Mouse (Mus musculus) forebrain, embryonic 11.5 days (tissue): ENCODE measurements around the gene Rph3al. TPM values are rescaled to one million over a fixed set of nuclear protein-coding genes. Genes with fewer than 3 reads are reported as not detected.

Experiments used
- ATAC-seq: fragments of 200-750 bp; cut with Nextera tagmentation; replicated peaks from 2 replicates; pipeline ENCODE4 v1.8.0; 2017; ENCODE audit warnings: moderate TSS enrichment; ENCODE audit not compliant: low FRiP score
- DNase-seq: peaks from one replicate; pipeline ENCODE4 v3.0.0-alpha.2; 2017; ENCODE audit warnings: low spot score
- H3K27ac ChIP-seq: fragments of 300-500 bp; sonication (generic); 2 replicates; pipeline ENCODE4 v1.5.1; 2014; ENCODE audit warnings: low read depth, low read length
- H3K27me3 ChIP-seq: fragments of 300-500 bp; sonication (generic); 2 replicates; pipeline ENCODE4 v1.6.1; 2014; ENCODE audit warnings: mild to moderate bottlenecking, low read length, mixed read lengths; ENCODE audit not compliant: control insufficient read depth, insufficient read depth
- H3K36me3 ChIP-seq: fragments of 300-500 bp; sonication (generic); 2 replicates; pipeline ENCODE4 v1.6.1; 2014; ENCODE audit warnings: mild to moderate bottlenecking, low read length, moderate library complexity, mixed read lengths; ENCODE audit not compliant: control insufficient read depth, insufficient read depth
- H3K4me1 ChIP-seq: fragments of 300-500 bp; sonication (generic); replicated peaks from 2 replicates; pipeline ENCODE4 v1.6.1; 2014; ENCODE audit warnings: low read length, mixed read lengths; ENCODE audit not compliant: control insufficient read depth, insufficient read depth
- H3K4me2 ChIP-seq: fragments of 300-500 bp; sonication (generic); 2 replicates; pipeline ENCODE4 v1.6.1; 2014; ENCODE audit warnings: low read depth, mild to moderate bottlenecking, low read length, moderate library complexity, mixed read lengths; ENCODE audit not compliant: severe bottlenecking
- H3K4me3 ChIP-seq: fragments of 300-500 bp; sonication (generic); 2 replicates; pipeline ENCODE4 v1.5.1; 2014; ENCODE audit warnings: low read depth, low read length
- H3K9ac ChIP-seq: fragments of 300-500 bp; sonication (generic); 2 replicates; pipeline ENCODE4 v1.6.1; 2014; ENCODE audit warnings: low read length
- H3K9me3 ChIP-seq: fragments of 300-500 bp; sonication (generic); 2 replicates; pipeline ENCODE4 v1.6.1; 2016; ENCODE audit warnings: low read length, mixed read lengths; ENCODE audit not compliant: control insufficient read depth
- WGBS: fragments of 180-500 bp; shearing (Covaris S2); extraction: QIAGEN DNeasy Blood & Tissue Kit; methylation state at CpG from one replicate; pipeline ENCODE4 v1.1.7; 2014; 5-methylcytosine and 5-hydroxymethylcytosine counted together
- polyA plus RNA-seq: library from polyadenylated mRNA; unstranded; fragments of >200 nt; fragmentation: Nextera tagmentation; extraction: Ambion mirVana; gene quantifications from 2 replicates; pipeline ENCODE4 v1.2.1, GENCODE M21; 2014

Gene Rph3al
- polyA plus RNA-seq, 1 experiment from 2014 or later: 2.5 TPM

DNA sequence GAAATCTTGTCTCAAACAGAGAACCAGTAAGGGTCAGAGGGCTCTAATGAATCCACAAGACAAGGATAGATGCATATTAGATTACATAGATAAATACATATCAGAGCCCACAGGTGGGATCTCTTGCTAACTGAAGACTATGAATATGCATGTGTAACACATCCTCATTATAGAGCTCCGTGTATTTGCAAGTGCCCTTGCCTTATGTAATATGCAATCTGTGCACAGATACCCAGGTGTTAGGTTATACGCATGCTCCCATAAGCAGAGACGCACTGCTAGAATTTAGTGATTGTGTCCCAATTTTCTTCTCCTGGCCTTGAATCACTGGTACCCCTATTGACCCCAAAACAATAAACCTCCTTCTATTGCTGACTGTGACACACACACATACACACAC lies 34.0 kb upstream of the Rph3al start:
- H3K27ac ChIP-seq: no peak overlapping the region
- H3K27me3 ChIP-seq: peaks cover 2% of the 10 kb centered on the region; the same call in 1 of the 2 replicates
- DNase-seq (no peak), ATAC-seq (no peak)
- H3K4me3 ChIP-seq: no peak overlapping the region
- WGBS: 85% methylated on average over 3 of the region's 3 CpGs
- peaks cover 3% of the 10 kb centered on the region for H3K9me3 ChIP-seq
- no peak overlapping the region for H3K9ac ChIP-seq
- 0 out of 2 replicates have a peak, but pooled peaks cover 2% of the 10 kb centered on the region for H3K4me1 ChIP-seq
- H3K36me3 ChIP-seq: no peaks in the 10 kb centered on the region
- no peak overlapping the region for H3K4me2 ChIP-seq

DNA sequence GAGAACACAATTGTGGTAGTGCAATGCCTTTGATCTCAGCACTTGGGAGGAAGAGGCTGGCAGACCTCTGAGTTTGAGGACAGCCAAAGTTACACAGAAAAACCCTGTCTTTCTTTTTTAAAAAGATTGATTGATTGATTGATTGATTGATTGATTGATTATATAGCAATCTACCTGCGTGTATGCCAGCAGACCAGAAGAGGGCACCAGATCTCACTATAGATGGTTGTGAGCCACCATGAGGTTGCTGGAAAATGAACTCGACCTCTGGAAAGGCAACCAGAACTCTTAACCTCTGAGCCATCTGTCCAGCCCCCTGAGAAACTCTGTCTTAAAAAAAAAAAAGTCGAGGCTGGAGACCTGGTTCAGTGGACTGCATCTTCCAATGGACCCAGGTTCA lies 32.4 kb upstream of the Rph3al start:
- WGBS: 20% methylated on average over 3 of the region's 3 CpGs
- Histone ChIP-seq H3K4me3 (no peak overlapping the region), H3K27me3 (peaks cover 2% of the 10 kb centered on the region; the same call in 1 of the 2 replicates), H3K4me2 (no peak overlapping the region), H3K36me3 (no peaks in the 10 kb centered on the region), H3K4me1 (peaks cover 10% of the 10 kb centered on the region), H3K27ac (no peak overlapping the region), H3K9ac (no peak overlapping the region), H3K9me3 (peaks cover 3% of the 10 kb centered on the region)
- ATAC-seq: no peak
- no peak for DNase-seq

DNA sequence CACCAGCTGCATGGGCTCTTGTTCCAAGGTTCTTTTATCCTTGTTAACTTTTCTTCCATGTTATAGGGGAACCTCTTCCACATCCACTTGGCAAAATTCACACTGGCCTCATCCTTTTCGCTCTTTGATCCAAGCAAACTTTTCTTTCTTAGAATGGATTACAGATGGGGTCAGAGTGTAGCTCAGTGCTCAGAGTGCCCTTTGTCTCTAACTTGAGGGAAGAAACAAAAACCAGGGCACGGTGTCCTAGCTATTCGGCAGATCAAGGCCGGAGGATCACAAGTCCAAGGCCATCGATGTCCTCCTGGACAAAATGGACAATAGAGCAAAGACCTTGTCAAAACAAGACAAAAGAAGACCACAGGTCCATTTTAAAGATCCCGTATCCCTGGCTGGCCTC lies 30.5 kb upstream of the Rph3al start:
- no peak overlapping the region for H3K4me3 ChIP-seq
- no peak overlapping the region for H3K9ac ChIP-seq
- H3K27ac ChIP-seq: no peak overlapping the region
- H3K9me3 ChIP-seq: no peaks in the 10 kb centered on the region
- H3K27me3 ChIP-seq: peaks cover 2% of the 10 kb centered on the region; the same call in 1 of the 2 replicates
- H3K36me3 ChIP-seq: no peaks in the 10 kb centered on the region
- DNase-seq (no peak), ATAC-seq (no peak)
- H3K4me1 ChIP-seq: peaks cover 27% of the 10 kb centered on the region
- no peak overlapping the region for H3K4me2 ChIP-seq
- 84% methylated on average over 6 of the region's 6 CpGs for WGBS

DNA sequence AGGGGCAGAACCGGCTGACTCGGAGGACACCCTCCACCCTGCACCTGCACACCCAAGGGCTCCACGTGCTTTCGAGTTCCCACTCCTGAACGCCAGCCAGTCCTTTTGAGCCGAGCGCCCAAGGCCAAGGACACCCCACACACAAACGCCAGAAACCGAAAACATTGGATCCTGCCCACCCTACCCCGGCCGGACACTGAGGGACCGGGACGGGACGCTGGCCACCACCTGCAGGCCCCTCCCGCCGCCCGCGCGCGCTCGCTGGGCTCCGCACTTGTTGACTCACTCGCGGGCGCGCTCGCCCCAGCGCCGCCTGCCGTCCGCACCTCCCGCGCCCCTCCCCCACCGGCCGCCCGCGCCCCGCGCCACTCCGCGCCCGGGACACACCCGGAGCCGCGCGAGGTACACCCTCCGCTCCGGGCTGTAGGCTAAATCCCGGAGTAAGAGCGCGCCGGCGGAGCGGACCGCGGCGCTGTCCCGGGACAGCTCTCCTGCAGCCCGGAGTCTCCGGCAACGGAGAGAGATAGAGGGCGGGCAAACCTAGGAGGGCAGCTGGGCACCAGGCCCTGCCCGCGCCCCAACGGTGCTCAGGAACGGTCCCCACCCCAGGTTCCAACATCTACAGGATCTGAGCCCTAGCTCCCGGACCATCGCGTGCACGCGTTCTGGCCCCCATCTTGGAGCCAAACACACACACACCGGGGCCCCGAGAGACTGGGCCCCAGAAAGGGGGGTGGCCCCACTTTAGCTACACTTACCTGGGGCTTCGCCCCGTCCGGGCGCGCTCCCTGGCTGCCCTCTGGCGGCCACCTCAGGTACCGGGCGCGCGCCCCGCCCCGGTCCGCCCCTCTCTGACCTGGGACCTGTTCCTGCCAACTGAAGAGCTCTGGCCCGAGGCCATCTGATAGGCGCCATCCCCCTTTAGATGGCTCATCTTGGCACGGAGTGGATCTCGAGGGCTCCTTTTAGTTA lies 28.5 kb upstream of the Rph3al start:
- Histone ChIP-seq H3K9me3 (no peaks in the 10 kb centered on the region), H3K36me3 (no peaks in the 10 kb centered on the region), H3K27ac (no peak overlapping the region), H3K9ac (peak overlapping the region; percentile 64), H3K27me3 (peaks cover 2% of the 10 kb centered on the region; the same call in 1 of the 2 replicates), H3K4me2 (peak overlapping the region; percentile 91), H3K4me1 (peaks cover 30% of the 10 kb centered on the region), H3K4me3 (peak overlapping the region; percentile 58)
- ATAC-seq: peak; percentile 71
- peak; percentile 87 for DNase-seq
- under 1% methylated on average over 90 of the region's 90 CpGs for WGBS

DNA sequence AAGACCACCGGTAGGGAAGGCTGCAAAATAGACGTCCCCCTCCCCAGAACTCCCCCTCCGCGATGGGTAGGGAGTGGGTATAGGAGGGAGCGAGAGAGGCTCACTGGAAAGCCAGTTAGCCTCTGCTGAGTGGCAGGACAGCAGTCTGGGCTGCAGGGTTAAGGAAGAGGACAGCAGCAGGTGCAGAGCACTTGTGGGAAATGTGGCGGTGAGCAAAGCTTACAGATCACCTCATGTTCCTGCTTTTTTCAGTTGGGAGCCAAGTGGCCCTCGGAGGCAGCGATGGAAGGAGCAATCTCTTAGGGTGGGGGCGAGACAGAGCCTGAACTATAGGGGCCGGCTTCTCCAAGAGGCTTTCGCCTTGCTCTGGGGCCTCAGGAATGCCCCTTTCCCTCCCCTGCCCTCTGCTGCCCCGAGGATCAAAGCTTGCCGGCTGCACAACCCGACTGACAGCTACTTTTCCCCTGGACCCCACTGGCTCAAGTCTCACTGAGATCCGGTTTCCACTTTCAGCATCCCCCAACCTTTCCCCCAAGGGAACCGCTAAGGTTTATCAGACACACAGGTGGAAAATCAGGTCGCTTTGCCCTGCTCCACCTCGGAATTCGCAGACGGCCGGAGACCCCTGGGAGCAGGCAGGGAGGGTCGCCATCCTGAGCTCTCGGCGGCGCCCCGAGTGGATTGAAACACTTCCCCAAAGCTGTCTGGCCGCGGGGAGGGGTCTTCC lies 27.6 kb upstream of the Rph3al start:
- DNase-seq (peak; percentile 65), ATAC-seq (no peak)
- Histone ChIP-seq H3K4me1 (peaks cover 30% of the 10 kb centered on the region), H3K9me3 (no peaks in the 10 kb centered on the region), H3K27ac (no peak overlapping the region), H3K4me3 (peak overlapping the region; percentile 58), H3K27me3 (peaks cover 2% of the 10 kb centered on the region; the same call in 1 of the 2 replicates), H3K36me3 (no peaks in the 10 kb centered on the region), H3K4me2 (peak overlapping the region; percentile 91), H3K9ac (peak overlapping the region; percentile 64)
- WGBS: 4% methylated on average over 28 of the region's 28 CpGs

DNA sequence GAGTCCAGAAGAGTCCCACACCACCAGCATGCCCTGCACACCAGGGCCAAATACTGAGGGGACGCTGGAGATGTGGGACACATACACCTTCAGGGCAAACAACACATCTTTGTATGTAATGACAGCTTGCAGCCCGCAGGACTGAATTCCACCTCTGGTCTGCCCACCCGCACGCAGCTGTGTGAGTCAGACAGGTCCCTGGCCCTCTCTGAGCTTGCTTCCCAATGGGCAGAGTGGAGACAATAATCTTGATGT lies 26.2 kb upstream of the Rph3al start:
- H3K4me2 ChIP-seq: peak overlapping the region; percentile 22; the same call in 1 of the 2 replicates
- H3K36me3 ChIP-seq: no peaks in the 10 kb centered on the region
- H3K4me3 ChIP-seq: no peak overlapping the region
- no peaks in the 10 kb centered on the region for H3K9me3 ChIP-seq
- H3K27me3 ChIP-seq: peaks cover 2% of the 10 kb centered on the region; the same call in 1 of the 2 replicates
- DNase-seq: peak; percentile 59
- H3K4me1 ChIP-seq: peaks cover 30% of the 10 kb centered on the region
- H3K9ac ChIP-seq: no peak overlapping the region
- peak overlapping the region; percentile 46; the same call in 1 of the 2 replicates for H3K27ac ChIP-seq
- no peak for ATAC-seq
- 22% methylated on average over 4 of the region's 4 CpGs for WGBS

DNA sequence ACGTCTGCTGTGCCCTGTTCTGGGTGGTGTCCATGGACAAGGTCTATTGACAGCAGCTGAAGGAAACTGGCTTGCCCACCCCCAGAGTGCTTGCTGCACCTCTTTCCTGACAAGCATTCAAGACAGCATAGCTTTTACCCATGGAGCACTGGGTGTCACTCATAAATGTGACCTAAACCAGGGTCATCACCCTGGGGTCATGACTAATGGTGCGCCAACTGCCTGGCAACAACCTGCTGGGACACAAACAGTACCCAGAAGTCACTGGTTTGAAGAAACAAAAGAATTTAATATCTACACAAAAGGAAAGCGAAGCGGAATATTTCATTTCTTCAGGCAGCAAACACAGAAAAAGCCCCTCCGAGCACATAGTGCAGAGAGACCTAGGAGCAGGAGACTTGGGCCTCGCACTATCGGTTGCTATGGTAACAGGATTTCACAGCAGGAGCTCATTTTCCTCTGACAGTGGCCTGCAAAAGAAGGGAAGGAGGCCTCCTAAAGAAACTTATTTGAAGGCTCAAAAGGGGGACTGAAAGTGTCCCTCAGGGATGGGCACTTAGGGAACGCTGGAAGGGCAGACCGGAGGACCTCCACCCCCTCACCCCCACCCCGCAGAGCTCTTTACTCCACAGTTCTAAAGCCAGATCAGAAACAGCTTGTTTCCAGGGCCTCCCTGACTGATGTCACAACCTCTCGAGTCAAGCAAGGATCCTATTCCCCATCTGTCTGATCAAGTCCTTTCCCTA lies 25.7 kb upstream of the Rph3al start:
- Histone ChIP-seq H3K36me3 (no peaks in the 10 kb centered on the region), H3K27ac (peak overlapping the region; percentile 46; the same call in 1 of the 2 replicates), H3K4me3 (no peak overlapping the region), H3K27me3 (peaks cover 2% of the 10 kb centered on the region; the same call in 1 of the 2 replicates), H3K4me1 (peaks cover 30% of the 10 kb centered on the region), H3K4me2 (peak overlapping the region; percentile 22; the same call in 1 of the 2 replicates), H3K9me3 (no peaks in the 10 kb centered on the region), H3K9ac (no peak overlapping the region)
- WGBS: 11% methylated on average over 11 of the region's 11 CpGs
- DNase-seq (peak; percentile 61), ATAC-seq (no peak)

DNA sequence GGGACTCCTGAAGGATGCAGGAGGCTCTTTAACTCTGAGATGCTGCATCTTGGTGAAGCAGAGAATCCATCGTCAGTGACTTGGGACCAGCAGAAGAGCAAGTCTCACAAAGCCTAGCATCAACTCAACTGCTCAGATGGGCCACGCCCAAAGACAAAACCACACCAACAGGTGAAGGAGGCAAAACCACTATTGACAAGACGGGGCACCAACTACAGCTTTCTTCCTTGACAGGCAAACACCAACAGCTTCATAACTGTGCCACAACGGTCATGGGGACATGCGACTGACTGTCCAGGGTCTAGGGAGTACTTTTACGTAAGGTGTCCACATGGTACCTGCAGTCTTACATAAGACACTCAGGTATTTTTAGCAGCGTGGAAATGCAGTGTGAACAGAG lies 23.6 kb upstream of the Rph3al start:
- Histone ChIP-seq H3K4me1 (peaks cover 28% of the 10 kb centered on the region), H3K27ac (no peak overlapping the region)
- WGBS: 92% methylated on average over 7 of the region's 7 CpGs

More for the DNA sequence above, 23.6 kb upstream of the Rph3al start:
- Histone ChIP-seq H3K4me3 (no peak overlapping the region), H3K27me3 (no peaks in the 10 kb centered on the region), H3K36me3 (no peaks in the 10 kb centered on the region), H3K9ac (no peak overlapping the region), H3K9me3 (no peaks in the 10 kb centered on the region), H3K4me2 (no peak overlapping the region)
- no peak for ATAC-seq
- DNase-seq: no peak
